Mouse (Mus musculus) forebrain, postnatal 0 days (tissue): ENCODE data around the gene Neu3. TPM values are rescaled to one million over a fixed set of nuclear protein-coding genes. Genes with fewer than 3 reads are reported as not detected.

ENCODE experiments used
- ATAC-seq: fragments of 200-750 bp; cut with Nextera tagmentation; 2 replicates; pipeline ENCODE4 v1.8.0; 2017; ENCODE audit warnings: mild to moderate bottlenecking, moderate library complexity
- DNase-seq: peaks from one replicate; pipeline ENCODE4 v3.0.0-alpha.2; 2015
- H3K27ac ChIP-seq: fragments of 300-500 bp; sonication (generic); 2 replicates; pipeline ENCODE4 v1.5.1; 2014; ENCODE audit warnings: low read depth, mild to moderate bottlenecking, antibody characterized with exemption, low read length, moderate library complexity, mixed read lengths
- H3K27me3 ChIP-seq: fragments of 300-500 bp; sonication (generic); 2 replicates; pipeline ENCODE4 v1.6.1; 2014; ENCODE audit warnings: mild to moderate bottlenecking, low read length, mixed read lengths; ENCODE audit not compliant: insufficient read depth
- H3K36me3 ChIP-seq: fragments of 300-500 bp; sonication (generic); 2 replicates; pipeline ENCODE4 v1.6.1; 2014; ENCODE audit warnings: mild to moderate bottlenecking, moderate library complexity; ENCODE audit not compliant: insufficient read depth
- H3K4me1 ChIP-seq: fragments of 300-500 bp; sonication (generic); 2 replicates; pipeline ENCODE4 v1.6.1; 2014; ENCODE audit warnings: antibody characterized with exemption; ENCODE audit not compliant: insufficient read depth
- H3K4me2 ChIP-seq: fragments of 300-500 bp; sonication (generic); 2 replicates; pipeline ENCODE4 v1.6.1; 2014; ENCODE audit warnings: low read depth, mild to moderate bottlenecking, moderate library complexity
- H3K4me3 ChIP-seq: fragments of 300-500 bp; sonication (generic); 2 replicates; pipeline ENCODE4 v1.5.1; 2014; ENCODE audit warnings: low read depth, low read length, mixed read lengths
- H3K9ac ChIP-seq: fragments of 300-500 bp; sonication (generic); 2 replicates; pipeline ENCODE4 v1.6.1; 2014; ENCODE audit warnings: mild to moderate bottlenecking
- H3K9me3 ChIP-seq: fragments of 300-500 bp; sonication (generic); 2 replicates; pipeline ENCODE4 v1.6.1; 2016; ENCODE audit warnings: low read length
- CTCF ChIP-seq: sonication (generic); IDR thresholded peaks from 2 replicates; pipeline ENCODE4 v1.5.1; 2016; ENCODE audit warnings: antibody characterized with exemption, control low read depth, low read depth
- WGBS: fragments of 180-500 bp; shearing (Covaris S2); extraction: QIAGEN DNeasy Blood & Tissue Kit; methylation state at CpG from one replicate; pipeline ENCODE4 v1.1.7; 2014; 5-methylcytosine and 5-hydroxymethylcytosine counted together
- polyA plus RNA-seq: library from polyadenylated mRNA; unstranded; fragments of >200 nt; fragmentation: Nextera tagmentation; extraction: Ambion mirVana; gene quantifications from 2 replicates; pipeline ENCODE4 v1.2.1, GENCODE M21; 2015
- total RNA-seq: library from RNA; depleted of rRNA; stranded (reverse); fragments of >200 nt; gene quantifications from 2 replicates; pipeline ENCODE4 v1.2.3, GENCODE M21; 2014

The Neu3 gene
- total and polyA plus RNA-seq, 2 experiments from 2014 or later: 1.5 to 2.3 TPM

- Histone ChIP-seq H3K36me3 (peaks cover 23% of the 10 kb centered on the region), H3K27ac (no peak overlapping the region), H3K9ac (no peak overlapping the region), H3K4me1 (no peaks in the 10 kb centered on the region), H3K4me2 (no peak overlapping the region), H3K27me3 (no peaks in the 10 kb centered on the region), H3K4me3 (no peak overlapping the region), H3K9me3 (no peaks in the 10 kb centered on the region)
- no peak for ATAC-seq
- 90% methylated on average over 2 of the region's 2 CpGs for WGBS
- TF ChIP-seq CTCF: no peak
- DNase-seq: no peak
Observed at GRCm38 (mm10) chr7:99833846-99834222, 5.6 kb upstream of the Neu3 start.

DNA sequence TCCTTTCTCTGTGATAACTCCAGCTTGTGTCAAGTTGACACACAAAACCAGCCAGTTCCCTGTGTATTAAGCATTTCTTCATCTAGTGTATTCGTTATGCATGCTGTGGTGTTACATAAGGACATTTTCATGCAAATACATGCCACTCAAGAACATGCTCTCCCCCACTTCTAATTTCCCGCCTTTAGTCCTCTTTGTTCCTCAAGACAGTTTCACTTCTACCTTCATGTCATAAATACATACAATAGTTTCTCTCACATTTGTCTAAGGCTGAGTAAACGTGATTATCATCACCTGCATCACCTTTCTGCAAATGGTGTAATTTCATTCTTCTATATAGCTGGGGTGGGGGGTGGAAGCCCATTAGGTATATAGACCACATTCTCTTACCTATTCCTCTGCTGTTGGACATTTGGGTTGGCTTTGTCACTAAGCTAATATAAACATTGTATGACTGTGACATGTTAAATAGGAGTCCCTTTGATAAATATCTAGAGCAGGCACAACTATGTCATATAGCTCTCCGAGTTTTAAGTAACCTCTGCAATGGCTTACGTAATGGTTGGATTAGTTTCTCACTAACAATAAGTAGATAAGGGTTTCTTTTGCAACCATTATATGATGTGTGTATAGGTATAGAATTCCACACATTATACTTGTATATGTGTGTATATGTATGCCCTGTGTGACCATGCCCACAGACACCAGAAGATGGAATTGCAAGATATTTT lies 5.1 kb upstream of the Neu3 start:
- no peak for TF ChIP-seq CTCF
- Histone ChIP-seq H3K27ac (no peak overlapping the region), H3K27me3 (no peaks in the 10 kb centered on the region), H3K4me3 (no peak overlapping the region), H3K4me1 (no peaks in the 10 kb centered on the region), H3K9me3 (no peaks in the 10 kb centered on the region), H3K9ac (no peak overlapping the region), H3K36me3 (peaks cover 18% of the 10 kb centered on the region), H3K4me2 (no peak overlapping the region)
- ATAC-seq (no peak), DNase-seq (no peak)
- 81% methylated on average over 5 of the region's 5 CpGs for WGBS

- H3K27ac ChIP-seq: no peak overlapping the region
- H3K36me3 ChIP-seq: no peaks in the 10 kb centered on the region
- no peak overlapping the region for H3K4me3 ChIP-seq
- DNase-seq (no peak), ATAC-seq (no peak)
- no peak overlapping the region for H3K9ac ChIP-seq
- no peaks in the 10 kb centered on the region for H3K4me1 ChIP-seq
- no peak for TF ChIP-seq CTCF
- WGBS: 65% methylated on average over 6 of the region's 6 CpGs
- H3K9me3 ChIP-seq: no peaks in the 10 kb centered on the region
- H3K4me2 ChIP-seq: no peak overlapping the region
- no peaks in the 10 kb centered on the region for H3K27me3 ChIP-seq
Observed at GRCm38 (mm10) chr7:99826096-99826495, 2.1 kb downstream of the Neu3 start.

DNA sequence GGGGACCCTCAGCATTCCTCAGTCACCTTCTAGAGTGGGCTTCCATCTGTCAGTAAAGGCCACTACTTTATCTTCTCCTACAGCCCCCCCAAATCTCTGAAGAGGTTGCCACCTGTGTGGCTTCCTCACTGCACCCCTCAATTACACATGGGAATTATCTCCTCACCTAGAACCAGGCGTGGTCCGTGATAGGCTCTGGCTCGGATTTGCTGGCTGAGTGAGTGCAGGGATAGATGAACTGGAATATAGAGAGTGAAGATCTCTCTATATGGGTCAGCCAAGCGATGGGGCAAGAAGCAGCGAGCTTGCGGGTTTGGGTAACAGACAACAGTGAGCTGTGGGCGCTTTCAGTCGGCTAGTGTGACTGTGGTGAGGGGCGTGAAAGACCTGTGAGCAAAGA lies 2.7 kb downstream of the Neu3 start:
- H3K4me1 ChIP-seq: no peaks in the 10 kb centered on the region
- no peaks in the 10 kb centered on the region for H3K36me3 ChIP-seq
- H3K4me3 ChIP-seq: no peak overlapping the region
- H3K9me3 ChIP-seq: no peaks in the 10 kb centered on the region
- ATAC-seq (no peak), DNase-seq (no peak)
- 89% methylated on average over 9 of the region's 9 CpGs for WGBS
- no peak overlapping the region for H3K4me2 ChIP-seq
- no peak overlapping the region for H3K27ac ChIP-seq
- H3K9ac ChIP-seq: no peak overlapping the region
- TF ChIP-seq CTCF: no peak
- no peaks in the 10 kb centered on the region for H3K27me3 ChIP-seq

- H3K4me3 ChIP-seq: no peak overlapping the region
- no peaks in the 10 kb centered on the region for H3K4me1 ChIP-seq
- no peak for TF ChIP-seq CTCF
- WGBS: 93% methylated on average over 16 of the region's 16 CpGs
- H3K9ac ChIP-seq: no peak overlapping the region
- no peaks in the 10 kb centered on the region for H3K36me3 ChIP-seq
- H3K4me2 ChIP-seq: no peak overlapping the region
- no peak overlapping the region for H3K27ac ChIP-seq
- ATAC-seq (no peak), DNase-seq (no peak)
- no peaks in the 10 kb centered on the region for H3K27me3 ChIP-seq
- no peaks in the 10 kb centered on the region for H3K9me3 ChIP-seq
Observed at GRCm38 (mm10) chr7:99824649-99825483, 3.4 kb downstream of the Neu3 start.

- H3K9me3 ChIP-seq: no peaks in the 10 kb centered on the region
Observed at GRCm38 (mm10) chr7:99823045-99823663, 5.1 kb downstream of the Neu3 start.

DNA sequence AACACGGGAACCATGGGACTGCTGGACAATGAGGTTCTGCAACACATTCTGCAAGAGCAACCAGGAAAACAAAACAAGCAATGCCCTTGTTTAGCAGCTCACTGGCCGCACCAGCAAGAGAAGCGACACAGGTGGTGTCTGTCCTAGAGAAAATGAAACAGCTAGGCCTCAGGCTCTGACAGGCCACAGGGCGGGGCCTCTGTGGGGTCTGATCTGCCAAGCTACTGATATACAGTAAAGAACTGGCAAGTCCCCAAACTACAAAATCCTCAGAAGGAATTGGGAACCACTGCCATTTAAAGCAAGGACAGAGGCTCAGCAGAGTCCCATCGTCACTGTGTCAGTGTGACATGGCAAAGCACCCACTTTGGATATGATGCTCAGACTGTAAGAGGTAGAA lies 5.8 kb downstream of the Neu3 start:
- DNase-seq (no peak), ATAC-seq (no peak)
- no peaks in the 10 kb centered on the region for H3K9me3 ChIP-seq
- H3K27me3 ChIP-seq: no peaks in the 10 kb centered on the region
- no peak overlapping the region for H3K27ac ChIP-seq
- no peak overlapping the region for H3K4me2 ChIP-seq
- no peaks in the 10 kb centered on the region for H3K4me1 ChIP-seq
- WGBS: 83% methylated on average over 5 of the region's 5 CpGs
- no peaks in the 10 kb centered on the region for H3K36me3 ChIP-seq
- H3K9ac ChIP-seq: no peak overlapping the region
- H3K4me3 ChIP-seq: no peak overlapping the region
- TF ChIP-seq CTCF: no peak

More at GRCm38 (mm10) chr7:99823045-99823663, 5.1 kb downstream of the Neu3 start:
- WGBS: 86% methylated on average over 10 of the region's 10 CpGs
- no peak overlapping the region for H3K4me3 ChIP-seq
- DNase-seq: no peak
- no peak for TF ChIP-seq CTCF
- no peaks in the 10 kb centered on the region for H3K36me3 ChIP-seq
- H3K9ac ChIP-seq: no peak overlapping the region
- H3K4me2 ChIP-seq: no peak overlapping the region
- no peak for ATAC-seq
- H3K4me1 ChIP-seq: no peaks in the 10 kb centered on the region
- H3K27me3 ChIP-seq: no peaks in the 10 kb centered on the region
- H3K27ac ChIP-seq: no peak overlapping the region
